Mouse (Mus musculus) heart, postnatal 25 days (tissue): ENCODE data around the gene Fam107b. TPM values are rescaled to one million over a fixed set of nuclear protein-coding genes. Genes with fewer than 3 reads are reported as not detected.

Experiments used
- DNase-seq: peaks from one replicate; pipeline ENCODE4 v3.0.0; 2022; ENCODE audit warnings: low spot score
- intact Hi-C: fragments of 180-260 bp; cut with DNase I; formaldehyde crosslinking; loops from one replicate; pipeline ENCODE4 v1.15.1; 2025
- total RNA-seq, 2 experiments: library from RNA; stranded (reverse); gene quantifications; 2 replicates each; pipeline ENCODE4 v1.2.3; 2021

Gene Fam107b
- total RNA-seq, 2 experiments from 2014 or later: 6.8 to 8.2 TPM

DNA sequence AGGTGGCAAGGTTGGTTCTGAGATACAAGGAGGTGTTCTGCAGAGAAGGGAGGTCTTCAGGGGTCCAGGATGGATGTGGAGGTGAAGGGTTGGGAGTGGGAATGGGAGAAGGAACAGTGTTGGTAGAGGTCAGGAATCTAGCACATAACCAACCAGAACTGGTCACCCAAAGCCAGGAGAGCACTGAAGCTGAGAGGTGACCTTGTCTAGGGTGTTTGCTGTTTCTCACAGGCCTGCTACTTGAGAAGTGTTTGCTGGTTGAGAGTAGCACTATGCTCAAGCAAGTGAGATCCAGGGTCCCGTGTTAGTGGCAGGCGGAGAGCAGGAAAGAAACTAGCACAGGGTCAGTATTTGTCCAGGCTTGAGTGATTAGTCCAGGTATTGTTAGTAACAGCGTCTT is 159.3 kb downstream of the Fam107b start:
- no peak for DNase-seq
- intact Hi-C loops: no loop called here

DNA sequence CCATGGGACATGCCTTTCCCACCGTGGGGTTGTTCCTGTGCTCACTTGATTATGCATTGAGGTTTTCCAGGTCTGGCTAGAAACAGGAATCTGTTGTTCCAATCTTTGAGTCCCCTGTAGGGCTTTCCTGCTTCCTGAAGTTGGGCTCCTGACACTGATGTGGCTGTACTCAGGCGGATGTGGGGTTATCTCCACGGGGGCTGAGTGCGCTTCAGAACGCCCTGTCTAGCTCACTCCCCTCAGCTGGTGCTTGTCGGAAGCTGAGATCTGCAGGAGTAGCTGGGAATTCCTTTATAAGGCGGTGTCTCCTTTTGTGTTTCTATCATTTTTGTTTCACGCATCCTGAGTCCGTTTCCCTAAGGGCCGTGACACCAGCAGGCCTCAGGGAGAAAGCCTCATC is 160.5 kb downstream of the Fam107b start:
- no peak for DNase-seq
- intact Hi-C loops: no loop called here

DNA sequence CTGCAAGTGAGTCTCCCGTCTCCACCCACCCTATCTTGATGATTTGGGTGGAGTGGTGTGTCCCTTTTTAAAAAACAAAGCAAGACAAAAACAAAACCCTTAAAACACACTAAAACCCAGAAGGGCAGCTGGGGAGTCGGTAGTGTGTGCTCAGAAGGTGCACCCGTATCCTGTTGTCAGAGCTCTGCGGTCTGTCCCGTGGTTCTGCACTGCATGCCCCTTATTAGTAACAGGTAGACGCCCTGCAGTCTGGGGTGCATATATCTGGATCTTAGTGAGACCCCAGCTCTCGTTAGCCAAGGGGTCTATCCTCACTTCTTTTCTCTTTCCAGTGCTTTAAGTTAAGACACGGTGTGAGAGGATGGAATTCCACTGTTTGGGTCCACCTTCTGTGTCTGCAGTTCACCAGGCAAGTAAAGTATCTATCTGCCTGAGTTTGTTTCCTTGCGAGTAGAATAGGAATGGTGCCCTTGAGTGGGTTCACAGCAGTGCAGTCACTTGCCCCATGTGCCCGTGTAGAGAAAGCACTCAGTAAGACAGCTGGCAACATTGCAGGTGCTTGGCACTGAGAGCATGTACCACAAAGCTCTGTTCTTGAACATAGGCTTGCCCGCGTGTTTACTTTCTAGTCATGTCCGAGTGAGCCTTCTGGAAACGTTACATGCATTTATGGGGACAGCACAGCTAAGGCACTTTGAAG is 161.2 kb downstream of the Fam107b start:
- DNase-seq: no peak
- intact Hi-C loops: no loop called here

GRCm38 (mm10) chr2:3737917-3738694 is 167.8 kb downstream of the Fam107b start:
- DNase-seq: no peak
- intact Hi-C loops: no loop called here

GRCm38 (mm10) chr2:3738734-3739133 is 168.4 kb downstream of the Fam107b start:
- no peak for DNase-seq
- intact Hi-C loops: no loop called here

GRCm38 (mm10) chr2:3739351-3739961 is 169.2 kb downstream of the Fam107b start:
- intact Hi-C loops: no loop called here
- no peak for DNase-seq

DNA sequence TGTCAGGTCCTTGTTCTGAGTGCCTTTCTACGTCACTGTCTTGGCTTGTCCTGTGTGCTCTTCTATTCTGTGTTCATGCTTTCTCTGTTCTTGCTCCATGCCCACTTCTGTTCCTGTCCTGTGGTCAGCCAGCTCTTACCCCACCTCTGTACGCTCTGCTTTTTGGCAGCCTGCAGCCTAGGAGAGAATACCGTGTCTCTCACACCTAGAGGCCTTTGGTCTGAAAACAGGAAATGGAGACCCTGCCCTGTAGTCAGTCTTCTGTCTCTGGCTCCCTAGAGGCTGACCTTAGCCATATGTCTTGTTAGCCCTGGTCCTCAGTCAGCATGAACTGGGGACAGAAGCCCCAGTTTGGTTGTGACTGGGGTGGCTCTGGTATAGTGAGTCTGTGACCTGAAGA is 170.0 kb downstream of the Fam107b start:
- DNase-seq: no peak
- intact Hi-C loops: no loop called here

GRCm38 (mm10) chr2:3740670-3741069 is 170.4 kb downstream of the Fam107b start:
- no peak for DNase-seq
- intact Hi-C loops: no loop called here

DNA sequence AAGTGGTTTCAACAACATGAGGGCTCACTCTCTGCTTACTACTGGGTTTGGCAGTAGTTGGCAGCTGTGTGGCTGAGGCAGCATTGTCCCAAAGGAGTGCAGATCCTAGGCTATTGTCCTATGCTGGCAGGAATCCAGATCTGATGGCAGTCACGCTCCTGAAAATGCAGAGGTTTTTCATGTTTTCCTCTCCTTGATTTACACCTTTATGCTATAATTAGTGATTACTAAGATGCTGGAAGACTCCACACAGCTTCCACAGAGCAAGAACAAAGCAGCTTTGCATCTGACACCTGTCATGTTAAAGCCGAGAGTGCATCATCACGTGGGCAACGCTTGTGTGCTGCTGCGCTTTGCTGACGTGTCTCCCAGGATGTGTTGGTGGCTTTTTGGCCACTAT is 172.2 kb downstream of the Fam107b start:
- intact Hi-C loops: no loop called here
- no peak for DNase-seq

GRCm38 (mm10) chr2:3745041-3745440 is 174.8 kb downstream of the Fam107b start:
- no peak for DNase-seq
- intact Hi-C loops: no loop called here

DNA sequence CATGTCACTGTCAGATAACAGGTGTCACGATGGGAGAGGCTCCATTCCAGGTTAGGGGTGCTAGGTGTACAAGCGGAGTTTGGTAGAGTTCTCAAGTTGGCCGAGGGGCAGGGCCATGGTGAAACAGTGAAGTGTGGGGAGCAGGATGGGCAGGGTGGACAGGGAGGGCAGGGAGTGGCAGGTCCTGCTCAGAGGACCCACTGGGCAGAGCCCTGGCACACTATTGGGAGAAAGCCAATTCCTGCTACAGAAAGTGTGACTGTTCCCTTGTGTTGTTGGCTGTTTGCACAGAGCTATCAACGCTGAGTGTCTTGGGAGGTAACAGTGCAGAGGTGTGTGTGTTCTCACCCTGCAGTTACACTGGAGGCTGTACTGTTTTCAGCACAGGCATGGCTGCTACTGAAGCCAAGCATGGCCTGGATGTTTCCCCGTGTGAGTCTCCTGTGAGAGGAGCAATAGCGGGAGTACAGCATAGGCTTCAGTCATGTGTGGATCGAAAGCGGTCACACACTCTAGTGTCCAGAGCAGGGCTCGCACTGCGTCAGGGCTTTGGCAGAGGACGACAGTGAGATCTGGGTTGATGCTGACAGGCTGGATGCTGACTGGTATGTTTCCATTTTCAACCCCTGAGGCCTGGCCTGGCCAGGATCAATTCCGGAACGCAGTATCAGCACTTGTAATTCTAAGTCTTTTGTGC is 175.8 kb downstream of the Fam107b start:
- no peak for DNase-seq

GRCm38 (mm10) chr2:3748714-3749503 is 178.6 kb downstream of the Fam107b start:
- DNase-seq: no peak
- intact Hi-C loops: no loop called here

More for the DNA sequence above, 175.8 kb downstream of the Fam107b start:
- intact Hi-C loops: no loop called here

- no peak for DNase-seq
- intact Hi-C loops: no loop called here
Observed at GRCm38 (mm10) chr2:3749504-3750024, 179.3 kb downstream of the Fam107b start.

GRCm38 (mm10) chr2:3750126-3750525 is 179.8 kb downstream of the Fam107b start:
- intact Hi-C loops: no loop called here

DNA sequence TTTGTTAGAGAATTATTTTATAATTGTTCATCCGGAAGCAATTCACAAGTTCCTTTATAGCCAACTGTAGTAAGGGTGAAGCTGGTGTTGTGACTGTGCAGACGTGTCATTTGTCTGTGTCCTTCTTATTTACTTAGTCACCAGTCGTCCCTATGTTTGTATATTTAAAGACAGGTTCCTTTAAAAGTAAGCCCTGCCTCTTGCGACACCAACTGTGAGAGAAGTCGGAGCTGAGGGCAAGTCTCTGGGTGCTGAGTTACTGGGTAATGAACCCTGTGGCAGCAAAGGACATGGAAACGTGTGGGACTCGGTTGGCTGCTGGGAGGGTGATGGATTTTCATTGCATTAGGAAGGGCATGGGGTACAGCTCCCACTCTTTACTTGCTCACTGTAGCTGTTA is 182.1 kb downstream of the Fam107b start:
- no peak for DNase-seq
- intact Hi-C loops: no loop called here

More at GRCm38 (mm10) chr2:3750126-3750525, 179.8 kb downstream of the Fam107b start:
- DNase-seq: no peak

GRCm38 (mm10) chr2:3752893-3753292 is 182.6 kb downstream of the Fam107b start:
- DNase-seq: no peak

DNA sequence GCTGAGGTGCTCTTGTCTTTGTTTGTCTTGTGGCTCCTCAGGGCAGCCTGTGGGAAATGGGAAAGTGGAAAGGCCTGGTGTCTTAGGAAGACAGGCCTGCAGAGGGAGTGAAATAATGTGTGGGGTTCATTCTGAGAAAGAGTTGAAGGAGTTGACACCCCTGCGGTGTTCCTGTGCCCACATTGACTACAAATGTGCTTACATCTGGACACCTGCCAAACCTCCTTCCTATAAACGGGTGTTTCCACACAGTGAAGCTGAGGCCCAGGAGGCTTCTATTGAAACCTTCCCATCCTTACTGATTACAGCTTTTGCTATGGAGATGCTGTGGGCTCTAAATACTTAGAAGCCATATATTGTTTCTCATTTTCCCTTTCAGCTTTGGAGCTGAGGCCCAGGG is 183.5 kb downstream of the Fam107b start:
- no peak for DNase-seq
- intact Hi-C loops: no loop called here

More at GRCm38 (mm10) chr2:3752893-3753292, 182.6 kb downstream of the Fam107b start:
- intact Hi-C loops: no loop called here

DNA sequence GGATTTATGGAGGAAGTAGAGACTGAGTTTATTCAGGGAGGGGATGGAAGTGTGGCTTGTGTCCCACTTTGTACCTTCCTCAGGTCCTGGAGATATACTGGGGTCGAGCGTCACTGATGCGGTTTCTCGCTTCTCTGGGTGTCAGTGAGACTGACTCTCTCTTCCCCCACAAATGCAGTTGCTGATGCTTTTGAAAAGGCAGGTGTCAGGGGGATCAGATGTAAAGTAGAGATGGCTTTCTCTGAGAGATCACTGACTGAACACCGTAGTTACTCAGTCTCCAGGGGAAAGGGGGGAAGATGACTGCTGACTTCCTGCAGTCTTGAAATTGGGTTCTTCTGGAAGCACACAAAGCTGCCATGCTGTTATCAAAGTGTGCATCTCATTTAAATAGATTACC is 185.6 kb downstream of the Fam107b start:
- intact Hi-C loops: no loop called here

DNA sequence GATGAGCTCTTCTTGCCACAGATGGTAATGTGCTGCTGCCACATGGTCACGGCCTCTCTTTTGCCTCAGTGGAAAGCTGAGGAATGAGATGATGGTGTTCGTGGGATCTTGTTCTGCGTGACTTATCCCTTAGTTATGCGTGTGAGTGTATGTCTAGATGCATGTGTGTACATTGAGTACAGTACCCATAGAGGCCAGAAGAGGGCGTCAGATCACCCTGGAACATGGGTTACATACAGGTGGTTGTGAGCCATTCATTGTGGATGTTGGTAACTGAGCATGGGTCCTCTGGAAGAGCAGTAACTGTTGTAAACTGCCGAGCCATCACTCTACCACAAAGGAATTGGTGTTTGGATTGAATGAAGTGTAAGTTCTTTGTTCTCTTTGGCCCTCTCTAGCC is 188.1 kb downstream of the Fam107b start:
- intact Hi-C loops: no loop called here
- no peak for DNase-seq

More for the DNA sequence above, 185.6 kb downstream of the Fam107b start:
- DNase-seq: no peak
